In genomic region chr4:23636231-23636928, GRCm38 (mm10) we compare ENCODE assay signal across 16 mouse cellular contexts.
DNase-seq lines count a peak whose midpoint lies in the region; ATAC-seq and TF ChIP-seq lines count a peak whose summit lies in the region.
"Had no signal": no experiment of that assay in that cellular context is flagged by ENCODE, and none has a peak within 500 bp of the region (broad histone marks: within the 10 kb centered on the region; RNA-seq: fewer than 3 reads in every experiment).

No protein-coding gene starts in this region.

- H3K4me1 ChIP-seq in forebrain, embryonic 13.5 days, result peaks cover 11% of the 10 kb centered on the region
- peaks cover 7% of the 10 kb centered on the region for H3K4me1 ChIP-seq in hindbrain, postnatal 0 days (ENCODE audit: insufficient read depth, low read length)
- peaks cover 13% of the 10 kb centered on the region for H3K4me1 ChIP-seq in midbrain, embryonic 15.5 days
- H3K4me1 ChIP-seq in liver, embryonic 11.5 days (replicated peaks; ENCODE audit: control insufficient read depth, insufficient read depth, low read length), result no peaks in the 10 kb centered on the region
- H3K4me1 ChIP-seq: embryonic facial prominence, embryonic 13.5 days; heart, embryonic 15.5 days; stomach, embryonic 15.5 days had no signal

- no peak for TF ChIP-seq CTCF in hindbrain, postnatal 0 days (IDR thresholded peaks at IDR 0.05; ENCODE audit: low read depth)

- ATAC-seq in forebrain, embryonic 13.5 days, result peak; percentile 85
- peak; percentile 68 for ATAC-seq in hindbrain, postnatal 0 days
- ATAC-seq in midbrain, embryonic 15.5 days (replicated peaks), result peak; percentile 85
- ATAC-seq in liver, embryonic 11.5 days (replicated peaks; ENCODE audit: low FRiP score), result no peak
- ATAC-seq: lung, postnatal 0 days; Patski had no signal

- no peaks in the 10 kb centered on the region for H3K9me3 ChIP-seq in forebrain, embryonic 13.5 days (replicated peaks)
- no peaks in the 10 kb centered on the region for H3K9me3 ChIP-seq in hindbrain, postnatal 0 days (ENCODE audit: low read length)
- H3K9me3 ChIP-seq in midbrain, embryonic 15.5 days, result no peaks in the 10 kb centered on the region
- no peaks in the 10 kb centered on the region for H3K9me3 ChIP-seq in liver, embryonic 11.5 days (ENCODE audit: control insufficient read depth, low read length)
- H3K9me3 ChIP-seq: embryonic facial prominence, embryonic 13.5 days; heart, embryonic 15.5 days; stomach, embryonic 15.5 days had no signal

- H3K4me3 ChIP-seq in forebrain, embryonic 13.5 days, result no peak overlapping the region
- no peak overlapping the region for H3K4me3 ChIP-seq in hindbrain, postnatal 0 days (ENCODE audit: low read length)
- no peak overlapping the region for H3K4me3 ChIP-seq in midbrain, embryonic 15.5 days
- H3K4me3 ChIP-seq in liver, embryonic 11.5 days (ENCODE audit: low read depth, low read length), result no peak overlapping the region
- H3K4me3 ChIP-seq: embryonic facial prominence, embryonic 13.5 days; heart, embryonic 15.5 days; stomach, embryonic 15.5 days had no signal

- H3K36me3 ChIP-seq in forebrain, embryonic 13.5 days (ENCODE audit: poor library complexity, severe bottlenecking), result no peaks in the 10 kb centered on the region
- H3K36me3 ChIP-seq in hindbrain, postnatal 0 days (ENCODE audit: insufficient read depth, low read length), result no peaks in the 10 kb centered on the region
- no peaks in the 10 kb centered on the region for H3K36me3 ChIP-seq in midbrain, embryonic 15.5 days (replicated peaks)
- no peaks in the 10 kb centered on the region for H3K36me3 ChIP-seq in liver, embryonic 11.5 days (ENCODE audit: control insufficient read depth, insufficient read depth, low read length)
- H3K36me3 ChIP-seq: embryonic facial prominence, embryonic 13.5 days; heart, embryonic 15.5 days; stomach, embryonic 15.5 days had no signal

- H3K27me3 ChIP-seq in forebrain, embryonic 13.5 days, result no peaks in the 10 kb centered on the region
- H3K27me3 ChIP-seq in hindbrain, postnatal 0 days (ENCODE audit: insufficient read depth, low read length), result no peaks in the 10 kb centered on the region
- no peaks in the 10 kb centered on the region for H3K27me3 ChIP-seq in midbrain, embryonic 15.5 days (replicated peaks)
- no peaks in the 10 kb centered on the region for H3K27me3 ChIP-seq in liver, embryonic 11.5 days (replicated peaks; ENCODE audit: control insufficient read depth, insufficient read depth, low read length)
- H3K27me3 ChIP-seq: embryonic facial prominence, embryonic 13.5 days; heart, embryonic 15.5 days; Patski; stomach, embryonic 15.5 days had no signal

- DNase-seq in brain, embryonic 18.5 days (ENCODE audit: low read depth, low spot score), result peak; percentile 30
- DNase-seq in hindbrain, postnatal 0 days (ENCODE audit: low spot score), result peak; percentile 53
- no peak for DNase-seq in urinary bladder, postnatal 10 days (ENCODE audit: low spot score)
- DNase-seq in left cerebral cortex, adult 9 months (ENCODE audit: low spot score in 2 of 2), result no peak
- DNase-seq in layer of hippocampus, postnatal 36 days, result no peak
- DNase-seq in liver, embryonic 11.5 days (ENCODE audit: low spot score), result no peak
- DNase-seq: adrenal gland, adult 8-10 months; cerebellum, adult 11-12 months; kidney, adult 8-10 months had no signal

- H3K27ac ChIP-seq in forebrain, embryonic 13.5 days, result peak overlapping the region; percentile 76
- H3K27ac ChIP-seq in hindbrain, postnatal 0 days, result peak overlapping the region; percentile 36; the same call in 1 of the 2 replicates
- H3K27ac ChIP-seq in midbrain, embryonic 15.5 days, result peak overlapping the region; percentile 70
- no peak overlapping the region for H3K27ac ChIP-seq in liver, embryonic 11.5 days (ENCODE audit: low read depth, low read length)
- H3K27ac ChIP-seq: embryonic facial prominence, embryonic 13.5 days; heart, embryonic 15.5 days; stomach, embryonic 15.5 days had no signal

- no peak overlapping the region for H3K9ac ChIP-seq in forebrain, embryonic 13.5 days
- 0 out of 2 replicates have a peak overlapping the region, but pooled peaks have one; percentile 24 for H3K9ac ChIP-seq in hindbrain, postnatal 0 days (replicated peaks; ENCODE audit: low read length)
- peak overlapping the region; percentile 23; the same call in 1 of the 2 replicates for H3K9ac ChIP-seq in midbrain, embryonic 15.5 days
- no peak overlapping the region for H3K9ac ChIP-seq in liver, embryonic 11.5 days (ENCODE audit: low read depth, low read length)
- H3K9ac ChIP-seq: embryonic facial prominence, embryonic 13.5 days; heart, embryonic 15.5 days; stomach, embryonic 15.5 days had no signal

- WGBS in forebrain, embryonic 13.5 days, result 29% methylated on average over 9 of the region's 9 CpGs
- WGBS in hindbrain, postnatal 0 days, result 20% methylated on average over 9 of the region's 9 CpGs
- WGBS in midbrain, embryonic 15.5 days, result 11% methylated on average over 9 of the region's 9 CpGs
- WGBS in liver, embryonic 11.5 days, result 78% methylated on average over 9 of the region's 9 CpGs

- peak overlapping the region; percentile 33 for H3K4me2 ChIP-seq in forebrain, embryonic 13.5 days
- H3K4me2 ChIP-seq in hindbrain, postnatal 0 days (ENCODE audit: low read depth, low read length), result peak overlapping the region; percentile 39
- peak overlapping the region; percentile 33 for H3K4me2 ChIP-seq in midbrain, embryonic 15.5 days
- H3K4me2 ChIP-seq in liver, embryonic 11.5 days, result no peak overlapping the region
- H3K4me2 ChIP-seq: embryonic facial prominence, embryonic 13.5 days; heart, embryonic 15.5 days; stomach, embryonic 15.5 days had no signal

Comparison
In these comparisons a context has a peak if more than half of its experiments do, and no peak if none do; other contexts are left out.
1. DNase-seq: peak in brain, embryonic 18.5 days (single experiment) and hindbrain, postnatal 0 days (single experiment); none in urinary bladder, postnatal 10 days (single experiment), left cerebral cortex, adult 9 months (0 of 2), layer of hippocampus, postnatal 36 days (0 of 2) and liver, embryonic 11.5 days (single experiment).
2. H3K9ac ChIP-seq: peak in hindbrain, postnatal 0 days (single experiment) and midbrain, embryonic 15.5 days (single experiment); none in forebrain, embryonic 13.5 days (single experiment) and liver, embryonic 11.5 days (single experiment).